Mouse (Mus musculus): ENCODE measurements around the gene Ypel2. TPM values are rescaled to one million over a fixed set of nuclear protein-coding genes. Genes with fewer than 3 reads are reported as not detected.

Ypel2 gene
- polyA plus RNA-seq, 1 experiment from 2014 or later: 3.1 TPM

- no peak for ATAC-seq (ENCODE audit: low read depth)
- H3K4me3 ChIP-seq (ENCODE audit: low read depth, low read length): no peak overlapping the region
These were observed 83.3 kb downstream of the Ypel2 start for GRCm38 (mm10) chr11:86910244-86910643.

GRCm38 (mm10) chr11:86909028-86909427 lies 84.5 kb downstream of the Ypel2 start:
- Histone ChIP-seq H3K9me3 (ENCODE audit: control insufficient read depth, low read length) (no peaks in the 10 kb centered on the region), H3K27ac (ENCODE audit: low read depth, low read length) (no peak overlapping the region), H3K4me2 (ENCODE audit: low read depth, low read length) (no peak overlapping the region), H3K9ac (replicated peaks; ENCODE audit: low read depth, low read length) (no peak overlapping the region), H3K27me3 (ENCODE audit: control insufficient read depth, insufficient read depth, low read length) (no peaks in the 10 kb centered on the region), H3K36me3 (ENCODE audit: control insufficient read depth, insufficient read depth, low read length) (no peaks in the 10 kb centered on the region), H3K4me3 (ENCODE audit: low read depth, low read length) (no peak overlapping the region), H3K4me1 (ENCODE audit: control insufficient read depth, insufficient read depth, low read length) (no peaks in the 10 kb centered on the region)
- ATAC-seq (ENCODE audit: low read depth): no peak
- 84% methylated on average over 6 of the region's 6 CpGs for WGBS

More at GRCm38 (mm10) chr11:86910244-86910643, 83.3 kb downstream of the Ypel2 start:
- H3K9ac ChIP-seq (replicated peaks; ENCODE audit: low read depth, low read length): no peak overlapping the region
- no peaks in the 10 kb centered on the region for H3K27me3 ChIP-seq (ENCODE audit: control insufficient read depth, insufficient read depth, low read length)
- no peaks in the 10 kb centered on the region for H3K36me3 ChIP-seq (ENCODE audit: control insufficient read depth, insufficient read depth, low read length)
- no peaks in the 10 kb centered on the region for H3K9me3 ChIP-seq (ENCODE audit: control insufficient read depth, low read length)
- no peak overlapping the region for H3K27ac ChIP-seq (ENCODE audit: low read depth, low read length)
- no peaks in the 10 kb centered on the region for H3K4me1 ChIP-seq (ENCODE audit: control insufficient read depth, insufficient read depth, low read length)
- 88% methylated on average over 4 of the region's 4 CpGs for WGBS
- H3K4me2 ChIP-seq (ENCODE audit: low read depth, low read length): no peak overlapping the region

- WGBS: 79% methylated on average over 5 of the region's 5 CpGs
- H3K4me3 ChIP-seq (ENCODE audit: low read depth, low read length): no peak overlapping the region
- ATAC-seq (ENCODE audit: low read depth): no peak
These were observed 85.5 kb downstream of the Ypel2 start for GRCm38 (mm10) chr11:86907889-86908590.

GRCm38 (mm10) chr11:86906767-86907662 lies 86.5 kb downstream of the Ypel2 start:
- WGBS: 96% methylated on average over 11 of the region's 11 CpGs
- no peak overlapping the region for H3K27ac ChIP-seq (ENCODE audit: low read depth, low read length)

More at GRCm38 (mm10) chr11:86907889-86908590, 85.5 kb downstream of the Ypel2 start:
- Histone ChIP-seq H3K27ac (ENCODE audit: low read depth, low read length) (no peak overlapping the region), H3K9ac (replicated peaks; ENCODE audit: low read depth, low read length) (no peak overlapping the region), H3K9me3 (ENCODE audit: control insufficient read depth, low read length) (no peaks in the 10 kb centered on the region), H3K27me3 (ENCODE audit: control insufficient read depth, insufficient read depth, low read length) (no peaks in the 10 kb centered on the region), H3K4me2 (ENCODE audit: low read depth, low read length) (no peak overlapping the region), H3K4me1 (ENCODE audit: control insufficient read depth, insufficient read depth, low read length) (no peaks in the 10 kb centered on the region), H3K36me3 (ENCODE audit: control insufficient read depth, insufficient read depth, low read length) (no peaks in the 10 kb centered on the region)

DNA sequence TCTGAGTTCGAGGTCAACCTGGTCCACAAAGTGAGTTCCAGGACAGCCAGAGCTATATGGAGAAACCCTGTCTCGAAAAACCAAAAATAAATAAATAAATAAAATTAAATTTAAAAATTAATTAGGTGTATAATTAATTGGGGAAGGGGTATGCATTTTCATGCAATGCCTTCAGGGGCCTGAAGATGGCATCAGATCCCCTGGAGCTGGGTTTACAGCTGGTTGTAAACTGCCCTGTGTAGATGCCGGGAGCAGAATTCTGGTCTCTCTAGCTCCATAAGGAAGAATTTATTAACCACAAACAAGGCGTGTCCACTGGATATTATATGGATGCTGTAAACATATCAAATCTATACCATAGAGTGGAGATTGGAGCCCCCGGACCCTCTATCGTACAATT lies 87.2 kb downstream of the Ypel2 start:
- no peaks in the 10 kb centered on the region for H3K9me3 ChIP-seq (ENCODE audit: control insufficient read depth, low read length)

More at GRCm38 (mm10) chr11:86906767-86907662, 86.5 kb downstream of the Ypel2 start:
- H3K4me3 ChIP-seq (ENCODE audit: low read depth, low read length): no peak overlapping the region
- H3K9me3 ChIP-seq (ENCODE audit: control insufficient read depth, low read length): no peaks in the 10 kb centered on the region
- H3K4me1 ChIP-seq (ENCODE audit: control insufficient read depth, insufficient read depth, low read length): no peaks in the 10 kb centered on the region
- no peak overlapping the region for H3K4me2 ChIP-seq (ENCODE audit: low read depth, low read length)
- no peak for ATAC-seq (ENCODE audit: low read depth)
- no peaks in the 10 kb centered on the region for H3K36me3 ChIP-seq (ENCODE audit: control insufficient read depth, insufficient read depth, low read length)
- H3K27me3 ChIP-seq (ENCODE audit: control insufficient read depth, insufficient read depth, low read length): no peaks in the 10 kb centered on the region
- no peak overlapping the region for H3K9ac ChIP-seq (replicated peaks; ENCODE audit: low read depth, low read length)

GRCm38 (mm10) chr11:86905261-86905660 lies 88.2 kb downstream of the Ypel2 start:
- Histone ChIP-seq H3K4me1 (ENCODE audit: control insufficient read depth, insufficient read depth, low read length) (no peaks in the 10 kb centered on the region), H3K9me3 (ENCODE audit: control insufficient read depth, low read length) (no peaks in the 10 kb centered on the region), H3K4me3 (ENCODE audit: low read depth, low read length) (no peak overlapping the region), H3K36me3 (ENCODE audit: control insufficient read depth, insufficient read depth, low read length) (no peaks in the 10 kb centered on the region), H3K4me2 (ENCODE audit: low read depth, low read length) (no peak overlapping the region), H3K9ac (replicated peaks; ENCODE audit: low read depth, low read length) (no peak overlapping the region), H3K27ac (ENCODE audit: low read depth, low read length) (no peak overlapping the region), H3K27me3 (ENCODE audit: control insufficient read depth, insufficient read depth, low read length) (no peaks in the 10 kb centered on the region)
- WGBS: 88% methylated on average over 2 of the region's 2 CpGs
- no peak for ATAC-seq (ENCODE audit: low read depth)

More for the DNA sequence above, 87.2 kb downstream of the Ypel2 start:
- H3K4me3 ChIP-seq (ENCODE audit: low read depth, low read length): no peak overlapping the region
- H3K36me3 ChIP-seq (ENCODE audit: control insufficient read depth, insufficient read depth, low read length): no peaks in the 10 kb centered on the region
- H3K9ac ChIP-seq (replicated peaks; ENCODE audit: low read depth, low read length): no peak overlapping the region
- no peak overlapping the region for H3K27ac ChIP-seq (ENCODE audit: low read depth, low read length)
- no peaks in the 10 kb centered on the region for H3K27me3 ChIP-seq (ENCODE audit: control insufficient read depth, insufficient read depth, low read length)
- no peak overlapping the region for H3K4me2 ChIP-seq (ENCODE audit: low read depth, low read length)
- no peak for ATAC-seq (ENCODE audit: low read depth)
- whole genome bisulfite sequencing: 91% methylated on average over 6 of the region's 6 CpGs
- H3K4me1 ChIP-seq (ENCODE audit: control insufficient read depth, insufficient read depth, low read length): no peaks in the 10 kb centered on the region

GRCm38 (mm10) chr11:86904706-86905105 lies 88.8 kb downstream of the Ypel2 start:
- Histone ChIP-seq H3K4me3 (ENCODE audit: low read depth, low read length) (no peak overlapping the region), H3K4me2 (ENCODE audit: low read depth, low read length) (no peak overlapping the region), H3K9ac (replicated peaks; ENCODE audit: low read depth, low read length) (no peak overlapping the region), H3K27me3 (ENCODE audit: control insufficient read depth, insufficient read depth, low read length) (no peaks in the 10 kb centered on the region), H3K9me3 (ENCODE audit: control insufficient read depth, low read length) (no peaks in the 10 kb centered on the region), H3K36me3 (ENCODE audit: control insufficient read depth, insufficient read depth, low read length) (no peaks in the 10 kb centered on the region), H3K4me1 (ENCODE audit: control insufficient read depth, insufficient read depth, low read length) (no peaks in the 10 kb centered on the region), H3K27ac (ENCODE audit: low read depth, low read length) (no peak overlapping the region)
- 61% methylated on average over 4 of the region's 4 CpGs for WGBS
- no peak for ATAC-seq (ENCODE audit: low read depth)

DNA sequence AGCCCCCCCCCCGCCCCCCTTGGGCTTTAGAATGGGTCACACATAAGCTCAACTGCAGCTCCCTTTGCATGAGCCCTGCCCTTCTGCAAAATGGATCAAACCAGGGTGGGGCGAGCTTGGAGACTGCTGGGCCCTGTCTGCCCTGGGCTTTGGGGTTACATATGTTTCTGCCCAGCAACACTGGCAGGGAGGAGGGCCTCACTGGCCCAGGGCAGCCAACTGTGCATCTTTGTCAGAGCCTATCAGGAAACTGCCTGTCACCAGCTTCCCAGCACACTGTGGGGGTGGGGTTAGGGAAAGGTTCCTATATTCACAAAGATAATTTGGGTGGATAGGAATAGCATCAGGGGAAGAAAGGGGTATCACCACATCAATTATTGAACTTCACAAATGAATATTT lies 95.1 kb downstream of the Ypel2 start:
- H3K27me3 ChIP-seq (ENCODE audit: control insufficient read depth, insufficient read depth, low read length): no peaks in the 10 kb centered on the region
- H3K27ac ChIP-seq (ENCODE audit: low read depth, low read length): no peak overlapping the region
- H3K4me2 ChIP-seq (ENCODE audit: low read depth, low read length): no peak overlapping the region
- WGBS: 30% methylated on average over 2 of the region's 2 CpGs
- no peaks in the 10 kb centered on the region for H3K4me1 ChIP-seq (ENCODE audit: control insufficient read depth, insufficient read depth, low read length)
- H3K4me3 ChIP-seq (ENCODE audit: low read depth, low read length): no peak overlapping the region
- H3K36me3 ChIP-seq (ENCODE audit: control insufficient read depth, insufficient read depth, low read length): no peaks in the 10 kb centered on the region
- H3K9me3 ChIP-seq (ENCODE audit: control insufficient read depth, low read length): no peaks in the 10 kb centered on the region
- ATAC-seq (ENCODE audit: low read depth): no peak
- no peak overlapping the region for H3K9ac ChIP-seq (replicated peaks; ENCODE audit: low read depth, low read length)

GRCm38 (mm10) chr11:86895567-86895966 lies 97.9 kb downstream of the Ypel2 start:
- Histone ChIP-seq H3K9ac (replicated peaks; ENCODE audit: low read depth, low read length) (no peak overlapping the region), H3K27ac (ENCODE audit: low read depth, low read length) (no peak overlapping the region), H3K4me1 (ENCODE audit: control insufficient read depth, insufficient read depth, low read length) (no peaks in the 10 kb centered on the region), H3K9me3 (ENCODE audit: control insufficient read depth, low read length) (no peaks in the 10 kb centered on the region), H3K4me3 (ENCODE audit: low read depth, low read length) (no peak overlapping the region), H3K4me2 (ENCODE audit: low read depth, low read length) (no peak overlapping the region), H3K36me3 (ENCODE audit: control insufficient read depth, insufficient read depth, low read length) (no peaks in the 10 kb centered on the region), H3K27me3 (ENCODE audit: control insufficient read depth, insufficient read depth, low read length) (no peaks in the 10 kb centered on the region)
- WGBS: 55% methylated on average over 3 of the region's 3 CpGs
- no peak for ATAC-seq (ENCODE audit: low read depth)

All from neural tube, embryonic 14.5 days (tissue).